Mouse (Mus musculus) left cerebral cortex, adult 2 months (tissue): ENCODE measurements around the gene 1810055G02Rik. TPM values are rescaled to one million over a fixed set of nuclear protein-coding genes. Genes with fewer than 3 reads are reported as not detected.

Experiments
- DNase-seq, 2 experiments: peaks; one replicate each; pipeline ENCODE4 v3.0.0; 2021 to 2022; ENCODE audit warnings: low spot score in 2 of 2, mixed read lengths in 1 of 2; ENCODE audit errors: extremely low spot score in 1 of 2
- H3K27ac ChIP-seq: fragments of 200-600 bp; 2 replicates; pipeline ENCODE4 v1.8.1; 2022
- H3K4me3 ChIP-seq: fragments of 200-600 bp; 2 replicates; pipeline ENCODE4 v1.8.1; 2022
- CTCF ChIP-seq: fragments of 200-600 bp; IDR thresholded peaks from 2 replicates; pipeline ENCODE4 v1.8.1; 2022; ENCODE audit warnings: antibody characterized with exemption, mild to moderate bottlenecking, moderate library complexity
- intact Hi-C: fragments of 180-260 bp; cut with DNase I; formaldehyde crosslinking; loops from one replicate; pipeline ENCODE4 v1.15.1; 2025
- total RNA-seq, 2 experiments: library from RNA; stranded (reverse); gene quantifications; 2 replicates each; pipeline ENCODE4 v1.2.3; 2021

1810055G02Rik gene
- total RNA-seq, 2 experiments from 2014 or later = 31.3 to 38.5 TPM

- Histone ChIP-seq H3K4me3 (no peak overlapping the region), H3K27ac (no peak overlapping the region)
- no peak for TF ChIP-seq CTCF
- intact Hi-C loops = no loop called here
- no peak for DNase-seq
Observed at GRCm38 (mm10) chr19:3695976-3696375, 12.1 kb upstream of the 1810055G02Rik start.

GRCm38 (mm10) chr19:3698035-3698434 lies 10.1 kb upstream of the 1810055G02Rik start:
- no peak for DNase-seq
- intact Hi-C loops = loop anchor here (2.0 kb wide), 1 partner anchor 73 kb away; no protein-coding TSS in a partner anchor
- TF ChIP-seq CTCF = no peak
- no peak overlapping the region for H3K27ac ChIP-seq
- H3K4me3 ChIP-seq = no peak overlapping the region

GRCm38 (mm10) chr19:3699508-3700438 lies 8.3 kb upstream of the 1810055G02Rik start:
- intact Hi-C loops = loop anchor here (2.0 to 5.0 kb wide), 2 partner anchors 75 to 117 kb away; no protein-coding TSS in a partner anchor
- DNase-seq = peak; percentile 68 to 74
- peak; percentile 72 for TF ChIP-seq CTCF

GRCm38 (mm10) chr19:3702460-3702859 lies 5.6 kb upstream of the 1810055G02Rik start:
- Histone ChIP-seq H3K4me3 (no peak overlapping the region), H3K27ac (no peak overlapping the region)
- no peak for DNase-seq
- TF ChIP-seq CTCF = no peak
- intact Hi-C loops = loop anchor here (5.0 kb wide), 1 partner anchor 120 kb away; no protein-coding TSS in a partner anchor

More at GRCm38 (mm10) chr19:3699508-3700438, 8.3 kb upstream of the 1810055G02Rik start:
- Histone ChIP-seq H3K27ac (no peak overlapping the region), H3K4me3 (no peak overlapping the region)

GRCm38 (mm10) chr19:3706258-3706657 lies 1.8 kb upstream of the 1810055G02Rik start:
- no peak for DNase-seq
- intact Hi-C loops = loop anchor here (5.0 kb wide), 1 partner anchor 61 kb away; the partner anchor contains the start of gene Kmt5b
- peak; percentile 42 for TF ChIP-seq CTCF
- H3K4me3 ChIP-seq = no peak overlapping the region
- H3K27ac ChIP-seq = no peak overlapping the region

GRCm38 (mm10) chr19:3707553-3707952 lies 540 bp upstream of the 1810055G02Rik start:
- DNase-seq = peak in 1 of 2 experiments; percentile 31
- no peak; the same call in 1 of the 2 replicates for TF ChIP-seq CTCF
- intact Hi-C loops = loop anchor here (5.0 kb wide), 1 partner anchor 60 kb away; the partner anchor contains the start of gene Kmt5b
- peak overlapping the region; percentile 70 for H3K4me3 ChIP-seq
- H3K27ac ChIP-seq = peak overlapping the region; percentile 92

GRCm38 (mm10) chr19:3709013-3709787 lies 1.1 kb downstream of the 1810055G02Rik start:
- TF ChIP-seq CTCF = no peak
- no peak overlapping the region for H3K27ac ChIP-seq
- DNase-seq = no peak
- peak overlapping the region; percentile 70 for H3K4me3 ChIP-seq
- intact Hi-C loops = loop anchor here (5.0 kb wide), 1 partner anchor 58 kb away; the partner anchor contains the start of gene Kmt5b

- intact Hi-C loops = no loop called here
- Histone ChIP-seq H3K4me3 (no peak overlapping the region), H3K27ac (no peak overlapping the region)
- TF ChIP-seq CTCF = no peak
- no peak for DNase-seq
Observed at GRCm38 (mm10) chr19:3710436-3710835, 2.3 kb downstream of the 1810055G02Rik start.

GRCm38 (mm10) chr19:3714381-3714780 lies 6.3 kb downstream of the 1810055G02Rik start:
- no peak for DNase-seq
- intact Hi-C loops = no loop called here
- Histone ChIP-seq H3K27ac (no peak overlapping the region), H3K4me3 (no peak overlapping the region)
- TF ChIP-seq CTCF = no peak

- H3K4me3 ChIP-seq = peak overlapping the region; percentile 49
- peak overlapping the region; percentile 86 for H3K27ac ChIP-seq
- peak; percentile 62 to 69 for DNase-seq
- peak; percentile 46; the same call in 1 of the 2 replicates for TF ChIP-seq CTCF
- intact Hi-C loops = loop anchor here (5.0 kb wide), 1 partner anchor 96 kb away; no protein-coding TSS in a partner anchor
Observed at GRCm38 (mm10) chr19:3718481-3719361, 10.6 kb downstream of the 1810055G02Rik start.
